Mouse (Mus musculus) midbrain, embryonic 12.5 days (tissue): ENCODE measurements around the gene Gpn3. TPM values are rescaled to one million over a fixed set of nuclear protein-coding genes. Genes with fewer than 3 reads are reported as not detected.

ENCODE experiments used
- ATAC-seq: fragments of 200-750 bp; cut with Nextera tagmentation; 2 replicates; pipeline ENCODE4 v1.8.0; 2017; ENCODE audit warnings: low read depth, moderate TSS enrichment, moderate library complexity; ENCODE audit not compliant: low FRiP score
- H3K27ac ChIP-seq: fragments of 300-500 bp; sonication (generic); replicated peaks from 2 replicates; pipeline ENCODE4 v1.5.1; 2016; ENCODE audit warnings: mild to moderate bottlenecking
- H3K27me3 ChIP-seq: fragments of 300-500 bp; sonication (generic); 2 replicates; pipeline ENCODE4 v1.6.1; 2016; ENCODE audit warnings: mild to moderate bottlenecking
- H3K36me3 ChIP-seq: fragments of 300-500 bp; sonication (generic); 2 replicates; pipeline ENCODE4 v1.6.1; 2016
- H3K4me1 ChIP-seq: fragments of 300-500 bp; sonication (generic); 2 replicates; pipeline ENCODE4 v1.6.1; 2016
- H3K4me2 ChIP-seq: fragments of 300-500 bp; sonication (generic); replicated peaks from 2 replicates; pipeline ENCODE4 v1.6.1; 2016; ENCODE audit warnings: mild to moderate bottlenecking, moderate library complexity
- H3K4me3 ChIP-seq: fragments of 300-500 bp; sonication (generic); 2 replicates; pipeline ENCODE4 v1.5.1; 2016; ENCODE audit warnings: mild to moderate bottlenecking
- H3K9ac ChIP-seq: fragments of 300-500 bp; sonication (generic); replicated peaks from 2 replicates; pipeline ENCODE4 v1.6.1; 2016; ENCODE audit warnings: mild to moderate bottlenecking, moderate library complexity
- H3K9me3 ChIP-seq: fragments of 300-500 bp; sonication (generic); 2 replicates; pipeline ENCODE4 v1.6.1; 2016; ENCODE audit warnings: mild to moderate bottlenecking
- WGBS: fragments of 180-500 bp; shearing (Covaris S2); methylation state at CpG from one replicate; pipeline ENCODE4 v1.1.7; 2016; 5-methylcytosine and 5-hydroxymethylcytosine counted together
- polyA plus RNA-seq: library from polyadenylated mRNA; unstranded; fragments of >200 nt; fragmentation: Nextera tagmentation; extraction: Ambion mirVana; gene quantifications from 2 replicates; pipeline ENCODE4 v1.2.1, GENCODE M21; 2016

Gpn3 gene
- polyA plus RNA-seq, 1 experiment from 2014 or later, result 58.2 TPM

- Histone ChIP-seq H3K4me1 (peaks cover 9% of the 10 kb centered on the region), H3K4me2 (peak within 1 kb of the TSS; percentile 80), H3K27ac (peak within 1 kb of the TSS; percentile 78), H3K9ac (peak within 1 kb of the TSS; percentile 89), H3K27me3 (no peaks in the 10 kb centered on the region), H3K4me3 (peak within 1 kb of the TSS; percentile 89), H3K36me3 (peaks cover 5% of the 10 kb centered on the region), H3K9me3 (no peaks in the 10 kb centered on the region)
- WGBS, result 3% methylated on average over 51 of the region's 51 CpGs
- peak; percentile 96 for ATAC-seq
Observed at GRCm38 (mm10) chr5:122353807-122354491, 17.7 kb upstream of the Gpn3 start, which contains the start of the genes Rad9b and Vps29. Gene Rad9b, minus strand, starts transcription at chr5:122354233. Gene Vps29, plus strand, starts transcription at chr5:122354369.

- Histone ChIP-seq H3K27me3 (no peaks in the 10 kb centered on the region), H3K9me3 (no peaks in the 10 kb centered on the region), H3K4me3 (peak overlapping the region; percentile 89), H3K4me2 (peak overlapping the region; percentile 80), H3K36me3 (peaks cover 9% of the 10 kb centered on the region), H3K9ac (peak overlapping the region; percentile 89), H3K4me1 (peaks cover 9% of the 10 kb centered on the region), H3K27ac (peak overlapping the region; percentile 78)
- ATAC-seq, result no peak
- WGBS, result under 1% methylated on average over 55 of the region's 57 CpGs
Observed at GRCm38 (mm10) chr5:122354492-122355067, 17.1 kb upstream of the Gpn3 start.

- Histone ChIP-seq H3K9me3 (no peaks in the 10 kb centered on the region), H3K27ac (peak within 1 kb of the TSS; percentile 98), H3K4me1 (peaks cover 21% of the 10 kb centered on the region), H3K4me3 (peak within 1 kb of the TSS; percentile 82), H3K4me2 (peak within 1 kb of the TSS; percentile 73), H3K36me3 (peaks cover 44% of the 10 kb centered on the region), H3K9ac (peak within 1 kb of the TSS; percentile 85), H3K27me3 (no peaks in the 10 kb centered on the region)
- under 1% methylated on average over 53 of the region's 53 CpGs for WGBS
- peak; percentile 92 for ATAC-seq
Observed at GRCm38 (mm10) chr5:122372192-122372769, 605 bp downstream of the Gpn3 start, which contains the start of gene Fam216a. Gene Fam216a, minus strand, starts transcription at chr5:122372364.

GRCm38 (mm10) chr5:122372878-122373277 is 1.2 kb downstream of the Gpn3 start:
- Histone ChIP-seq H3K9me3 (no peaks in the 10 kb centered on the region), H3K4me2 (peak overlapping the region; percentile 73), H3K27me3 (no peaks in the 10 kb centered on the region), H3K4me1 (peaks cover 21% of the 10 kb centered on the region), H3K9ac (peak overlapping the region; percentile 69), H3K36me3 (peaks cover 38% of the 10 kb centered on the region), H3K27ac (peak overlapping the region; percentile 98), H3K4me3 (peak overlapping the region; percentile 82)
- ATAC-seq, result no peak
- 4% methylated on average over 5 of the region's 5 CpGs for WGBS

- Histone ChIP-seq H3K36me3 (peaks cover 55% of the 10 kb centered on the region), H3K4me1 (peaks cover 12% of the 10 kb centered on the region), H3K4me2 (no peak overlapping the region), H3K4me3 (no peak overlapping the region), H3K27me3 (no peaks in the 10 kb centered on the region), H3K9me3 (no peaks in the 10 kb centered on the region), H3K27ac (no peak overlapping the region), H3K9ac (no peak overlapping the region)
- WGBS, result 91% methylated on average over 4 of the region's 4 CpGs
- ATAC-seq, result no peak
Observed at GRCm38 (mm10) chr5:122377101-122377833, 5.6 kb downstream of the Gpn3 start.

GRCm38 (mm10) chr5:122378171-122378570 is 6.5 kb downstream of the Gpn3 start:
- Histone ChIP-seq H3K4me3 (no peak overlapping the region), H3K4me1 (peaks cover 8% of the 10 kb centered on the region), H3K36me3 (peaks cover 60% of the 10 kb centered on the region), H3K27ac (no peak overlapping the region), H3K4me2 (no peak overlapping the region), H3K9ac (no peak overlapping the region), H3K9me3 (no peaks in the 10 kb centered on the region), H3K27me3 (no peaks in the 10 kb centered on the region)
- no peak for ATAC-seq
- 95% methylated on average over 12 of the region's 12 CpGs for WGBS

GRCm38 (mm10) chr5:122379374-122380155 is 7.9 kb downstream of the Gpn3 start:
- Histone ChIP-seq H3K4me3 (no peak overlapping the region), H3K27ac (no peak overlapping the region), H3K4me2 (no peak overlapping the region), H3K9me3 (no peaks in the 10 kb centered on the region), H3K9ac (no peak overlapping the region), H3K4me1 (no peaks in the 10 kb centered on the region), H3K36me3 (peaks cover 54% of the 10 kb centered on the region), H3K27me3 (no peaks in the 10 kb centered on the region)
- peak; percentile 58; the same call in 1 of the 2 replicates for ATAC-seq
- 53% methylated on average over 9 of the region's 11 CpGs for WGBS

GRCm38 (mm10) chr5:122390006-122390405 is 18.3 kb downstream of the Gpn3 start:
- Histone ChIP-seq H3K4me1 (peaks cover 14% of the 10 kb centered on the region), H3K9me3 (no peaks in the 10 kb centered on the region), H3K27me3 (no peaks in the 10 kb centered on the region), H3K4me2 (no peak overlapping the region), H3K36me3 (no peaks in the 10 kb centered on the region), H3K4me3 (no peak overlapping the region), H3K27ac (no peak overlapping the region), H3K9ac (no peak overlapping the region)
- 90% methylated on average over 5 of the region's 5 CpGs for WGBS
- ATAC-seq, result no peak

- Histone ChIP-seq H3K9ac (no peak overlapping the region), H3K36me3 (no peaks in the 10 kb centered on the region), H3K27me3 (no peaks in the 10 kb centered on the region), H3K4me2 (no peak overlapping the region), H3K27ac (no peak overlapping the region), H3K9me3 (no peaks in the 10 kb centered on the region), H3K4me1 (peaks cover 14% of the 10 kb centered on the region), H3K4me3 (no peak overlapping the region)
- no peak for ATAC-seq
Observed at GRCm38 (mm10) chr5:122390671-122391070, 19.0 kb downstream of the Gpn3 start.

- H3K27me3 ChIP-seq, result no peaks in the 10 kb centered on the region
- peaks cover 14% of the 10 kb centered on the region for H3K4me1 ChIP-seq
- 61% methylated on average over 16 of the region's 16 CpGs for WGBS
- no peaks in the 10 kb centered on the region for H3K36me3 ChIP-seq
- H3K4me2 ChIP-seq, result peak overlapping the region; percentile 86
- peak overlapping the region; percentile 66 for H3K4me3 ChIP-seq
- no peak overlapping the region for H3K27ac ChIP-seq
- H3K9ac ChIP-seq, result peak overlapping the region; percentile 77; the same call in 1 of the 2 replicates
- no peak for ATAC-seq
- no peaks in the 10 kb centered on the region for H3K9me3 ChIP-seq
Observed at GRCm38 (mm10) chr5:122391178-122391785, 19.6 kb downstream of the Gpn3 start.

- no peaks in the 10 kb centered on the region for H3K27me3 ChIP-seq
- peak within 1 kb of the TSS; percentile 4; the same call in 1 of the 2 replicates for H3K27ac ChIP-seq
- H3K4me3 ChIP-seq, result peak within 1 kb of the TSS; percentile 66
- peak within 1 kb of the TSS; percentile 86 for H3K4me2 ChIP-seq
- no peaks in the 10 kb centered on the region for H3K9me3 ChIP-seq
- peak within 1 kb of the TSS; percentile 77 for H3K9ac ChIP-seq
- under 1% methylated on average over 39 of the region's 39 CpGs for WGBS
- peaks cover 14% of the 10 kb centered on the region for H3K4me1 ChIP-seq
- peaks cover 5% of the 10 kb centered on the region for H3K36me3 ChIP-seq
- ATAC-seq, result peak; percentile 73; the same call in 1 of the 2 replicates
Observed at GRCm38 (mm10) chr5:122391786-122392180, 20.1 kb downstream of the Gpn3 start, which contains the start of gene Arpc3. Gene Arpc3, plus strand, starts transcription at chr5:122391878.
